Mouse (Mus musculus): ENCODE data around the gene Itgb1. TPM values are rescaled to one million over a fixed set of nuclear protein-coding genes. Genes with fewer than 3 reads are reported as not detected.

Gene Itgb1
- total and polyA plus RNA-seq, 3 experiments: 62.4 to 172 (median 127) TPM

- no peak for DNase-seq (ENCODE audit: extremely low read depth)
- H3K27ac ChIP-seq (ENCODE audit: insufficient read depth, low read depth): no peak overlapping the region
- no peak overlapping the region for H3K9ac ChIP-seq (ENCODE audit: insufficient read depth, low read depth)
- peaks cover 2% of the 10 kb centered on the region for H3K9me3 ChIP-seq (replicated peaks; ENCODE audit: low read length)
- TF ChIP-seq ELF1 (IDR thresholded peaks at IDR 0.05; ENCODE audit: low read depth, low read length): no peak
- peaks cover 5 to 41% of the 10 kb centered on the region in 2 experiments; a peak in 3 of 4 replicates for H3K4me1 ChIP-seq (ENCODE audit: control insufficient read depth in 1 of 2, insufficient read depth in 2 of 2)
- no peaks in the 10 kb centered on the region for H3K36me3 ChIP-seq (replicated peaks in 1 of 2; ENCODE audit: control insufficient read depth in 1 of 2, insufficient read depth in 1 of 2, low read length in 1 of 2)
- H3K79me2 ChIP-seq (replicated peaks; ENCODE audit: control insufficient read depth, extremely low read depth, insufficient read depth, poor library complexity, severe bottlenecking): no peaks in the 10 kb centered on the region
- dilution Hi-C loops (cut with MboI; ENCODE audit: extremely low pct_ligation_motif_present, extremely low pct_unique_long_range_greater_than_20kb, low sequenced_read_pairs): no loop called here
- H3K27me3 ChIP-seq (replicated peaks): no peaks in the 10 kb centered on the region
- in situ Hi-C loops (cut with MboI; ENCODE audit: low pct_ligation_motif_present, low pct_unique_long_range_greater_than_20kb, low sequenced_read_pairs): no loop called here
- no peak overlapping the region for H3K4me2 ChIP-seq (ENCODE audit: insufficient read depth, low read depth, poor library complexity, severe bottlenecking)
- H3K4me3 ChIP-seq (replicated peaks in 1 of 3; ENCODE audit: low read depth in 2 of 3, low read length in 2 of 3, poor library complexity in 1 of 3): no peak overlapping the region
These were observed 9.4 kb upstream of the Itgb1 start for GRCm38 (mm10) chr8:128675848-128676629.

GRCm38 (mm10) chr8:128679909-128680308, 5.5 kb upstream of the Itgb1 start:
- Histone ChIP-seq H3K27ac (ENCODE audit: insufficient read depth, low read depth) (no peak overlapping the region), H3K4me1 (ENCODE audit: control insufficient read depth in 1 of 2, insufficient read depth in 2 of 2) (peaks cover 0 to 15% of the 10 kb centered on the region in 2 experiments; a peak in 2 of 4 replicates), H3K4me3 (replicated peaks in 1 of 3; ENCODE audit: low read depth in 2 of 3, low read length in 2 of 3, poor library complexity in 1 of 3) (no peak overlapping the region), H3K9ac (ENCODE audit: insufficient read depth, low read depth) (no peak overlapping the region), H3K4me2 (ENCODE audit: insufficient read depth, low read depth, poor library complexity, severe bottlenecking) (no peak overlapping the region), H3K79me2 (replicated peaks; ENCODE audit: control insufficient read depth, extremely low read depth, insufficient read depth, poor library complexity, severe bottlenecking) (no peaks in the 10 kb centered on the region), H3K36me3 (replicated peaks in 1 of 2; ENCODE audit: control insufficient read depth in 1 of 2, insufficient read depth in 1 of 2, low read length in 1 of 2) (no peaks in the 10 kb centered on the region), H3K9me3 (replicated peaks; ENCODE audit: low read length) (peaks cover 2% of the 10 kb centered on the region), H3K27me3 (replicated peaks) (no peaks in the 10 kb centered on the region)
- dilution Hi-C loops (cut with MboI; ENCODE audit: extremely low pct_ligation_motif_present, extremely low pct_unique_long_range_greater_than_20kb, low sequenced_read_pairs) (no loop called here), in situ Hi-C loops (cut with MboI; ENCODE audit: low pct_ligation_motif_present, low pct_unique_long_range_greater_than_20kb, low sequenced_read_pairs) (no loop called here)
- DNase-seq (ENCODE audit: extremely low read depth): no peak
- TF ChIP-seq ZNF384 (IDR thresholded peaks at IDR 0.05; ENCODE audit: low read depth, low read length) (no peak), E2F4 (IDR thresholded peaks at IDR 0.05; ENCODE audit: insufficient replicate concordance, low read depth, low read length) (no peak), IRF4 (IDR thresholded peaks at IDR 0.05; ENCODE audit: low read depth, low read length) (no peak), SIN3A (IDR thresholded peaks at IDR 0.05; ENCODE audit: low read length) (no peak), TBP (conservative IDR thresholded peaks at IDR 0.05; ENCODE audit: low read depth, low read length) (no peak), ZC3H11A (IDR thresholded peaks at IDR 0.05; ENCODE audit: low read depth, low read length) (no peak), GABPA (IDR thresholded peaks at IDR 0.05; ENCODE audit: insufficient replicate concordance, low read depth, low read length) (no peak), MYC (IDR thresholded peaks at IDR 0.05; ENCODE audit: low read depth, low read length) (no peak), RCOR1 (conservative IDR thresholded peaks at IDR 0.05; ENCODE audit: low read depth, low read length) (no peak), MAFK (IDR thresholded peaks at IDR 0.05; ENCODE audit: insufficient replicate concordance, low read length) (no peak), CHD1 (IDR thresholded peaks at IDR 0.05; ENCODE audit: low read depth, low read length) (no peak), NRF1 (IDR thresholded peaks at IDR 0.05; ENCODE audit: low read depth, low read length) (no peak), USF1 (IDR thresholded peaks at IDR 0.05; ENCODE audit: low read depth, low read length) (no peak), CHD2 (IDR thresholded peaks at IDR 0.05; ENCODE audit: low read length) (no peak), KAT2A (IDR thresholded peaks at IDR 0.05; ENCODE audit: insufficient replicate concordance, low read length) (no peak), MAX (IDR thresholded peaks at IDR 0.05; ENCODE audit: low read length) (no peak), EP300 (IDR thresholded peaks at IDR 0.05; ENCODE audit: low read length) (no peak), POLR2AphosphoS2 (IDR thresholded peaks at IDR 0.05; ENCODE audit: low read depth, low read length) (no peak), USF2 (conservative IDR thresholded peaks at IDR 0.05; ENCODE audit: low read depth, low read length) (no peak)

Measured in CH12.LX (cell line).